Mouse (Mus musculus) cortical plate, adult 2 months (tissue): ENCODE data around the gene Sumo2. TPM values are rescaled to one million over a fixed set of nuclear protein-coding genes. Genes with fewer than 3 reads are reported as not detected.
"Not testable (repeated sequence)": the region's sequence is repeated elsewhere in the genome, so short reads cannot be mapped to it uniquely, and the experiment has no call there.

ENCODE experiments used
- H3K27ac ChIP-seq: fragments of 200-500 bp; 2 replicates; pipeline ENCODE4 v1.5.1; 2012; ENCODE audit warnings: low read length, control low read depth, inconsistent platforms; ENCODE audit not compliant: insufficient read depth
- H3K4me1 ChIP-seq: fragments of 200-500 bp; 2 replicates; pipeline ENCODE4 v1.6.1; 2011; ENCODE audit warnings: low read length; ENCODE audit not compliant: control insufficient read depth, insufficient read depth
- H3K4me3 ChIP-seq: fragments of 200-500 bp; 2 replicates; pipeline ENCODE4 v1.5.1; 2011; ENCODE audit warnings: mild to moderate bottlenecking, low read length, control low read depth; ENCODE audit not compliant: insufficient read depth
- CTCF ChIP-seq: fragments of 200-500 bp; IDR thresholded peaks from 2 replicates; pipeline ENCODE4 v1.5.1; 2011; ENCODE audit warnings: mild to moderate bottlenecking, control low read depth, low read length; ENCODE audit not compliant: insufficient read depth; ENCODE audit errors: extremely low read depth
- POLR2A ChIP-seq: fragments of 200-500 bp; IDR thresholded peaks from 2 replicates; pipeline ENCODE4 v1.6.1; 2011; ENCODE audit warnings: mild to moderate bottlenecking, low read length, control low read depth; ENCODE audit not compliant: insufficient read depth; ENCODE audit errors: extremely low read depth
- polyA plus RNA-seq: library from polyadenylated mRNA; depleted of rRNA; stranded (reverse); fragments of >200 nt; gene quantifications from 2 replicates; pipeline ENCODE4 v1.2.3, GENCODE M21; 2012

Sumo2 gene
- polyA plus RNA-seq, 1 experiment = 329 TPM

DNA sequence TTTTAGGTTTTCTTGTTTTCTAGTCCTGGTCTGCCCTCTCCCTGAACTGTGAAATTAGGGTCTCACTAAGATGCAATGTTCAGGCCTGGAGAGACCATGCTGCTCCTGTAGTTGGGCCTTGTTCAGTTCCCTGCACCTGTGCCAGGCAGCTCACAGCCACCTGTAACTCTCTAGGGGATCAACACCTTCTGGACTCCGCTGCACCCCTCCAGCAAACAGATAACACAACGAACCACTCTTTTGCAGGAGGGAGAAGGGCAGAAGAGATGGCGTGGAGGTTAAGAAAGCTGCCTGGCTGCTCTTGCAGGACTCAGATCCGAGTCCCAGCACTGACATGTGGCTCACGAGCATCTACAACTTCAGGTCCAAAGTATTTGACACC is 25.6 kb downstream of the Sumo2 start:
- H3K27ac ChIP-seq = no peak overlapping the region
- no peak overlapping the region for H3K4me3 ChIP-seq
- TF ChIP-seq POLR2A (no peak), CTCF (no peak)
- peaks cover 15% of the 10 kb centered on the region for H3K4me1 ChIP-seq

DNA sequence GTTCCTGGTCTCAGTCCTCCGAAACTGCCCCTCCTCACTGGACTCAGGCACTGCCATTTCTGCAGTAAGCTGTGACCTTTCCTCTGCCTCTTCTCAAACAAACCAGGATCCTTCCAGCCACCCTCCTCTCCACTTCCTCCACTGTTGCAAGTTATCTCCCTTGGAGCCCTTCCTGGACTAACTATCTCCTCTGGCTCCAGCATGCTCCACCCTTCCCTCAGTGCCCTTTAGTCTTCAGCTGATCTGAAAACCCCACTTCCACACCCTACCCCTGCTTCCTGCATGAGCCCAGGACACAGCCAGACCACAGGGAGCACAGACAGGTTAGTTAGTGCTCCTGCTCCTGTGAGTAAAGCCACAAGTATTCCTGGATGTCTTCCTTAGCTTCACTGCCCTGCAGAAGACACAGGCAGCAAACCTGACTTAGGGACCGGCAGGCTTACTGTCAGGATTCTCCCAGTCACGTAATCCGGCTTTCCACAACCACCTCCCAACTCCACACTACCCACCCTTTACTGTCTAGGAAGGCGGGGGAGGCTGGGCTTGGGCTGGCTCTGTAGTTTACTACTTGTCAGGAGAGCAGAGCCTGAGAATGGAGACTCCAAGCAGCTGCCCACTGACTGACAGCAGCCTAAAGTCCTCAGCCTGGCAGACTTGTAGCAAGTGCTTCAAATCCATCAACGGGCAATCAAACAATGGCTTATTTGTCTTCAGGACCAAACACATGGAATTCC is 26.1 kb downstream of the Sumo2 start:
- no peak overlapping the region for H3K27ac ChIP-seq
- peaks cover 15% of the 10 kb centered on the region for H3K4me1 ChIP-seq
- TF ChIP-seq POLR2A (no peak), CTCF (no peak)
- no peak overlapping the region for H3K4me3 ChIP-seq

DNA sequence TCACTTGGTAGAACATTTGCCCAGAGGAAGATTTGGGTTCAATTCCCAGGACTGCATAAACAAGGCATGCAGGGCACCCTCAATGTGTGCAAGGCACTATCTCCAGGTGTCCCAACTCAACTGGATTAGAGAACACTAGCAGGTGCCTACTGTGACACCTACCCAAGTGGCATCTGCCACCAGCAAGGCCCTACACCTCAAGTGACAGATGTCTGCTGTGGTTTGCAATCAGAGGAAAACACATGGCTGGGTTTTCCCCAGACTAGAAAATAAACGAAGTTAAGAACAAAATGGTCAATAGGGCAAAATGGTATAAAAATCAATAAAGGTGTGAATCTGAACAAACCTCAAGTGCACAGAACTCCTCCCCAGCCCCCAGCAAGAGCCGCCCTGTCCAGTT is 28.0 kb downstream of the Sumo2 start:
- Histone ChIP-seq H3K27ac (no peak overlapping the region), H3K4me1 (peaks cover 15% of the 10 kb centered on the region), H3K4me3 (no peak overlapping the region)
- TF ChIP-seq POLR2A (no peak), CTCF (no peak)

DNA sequence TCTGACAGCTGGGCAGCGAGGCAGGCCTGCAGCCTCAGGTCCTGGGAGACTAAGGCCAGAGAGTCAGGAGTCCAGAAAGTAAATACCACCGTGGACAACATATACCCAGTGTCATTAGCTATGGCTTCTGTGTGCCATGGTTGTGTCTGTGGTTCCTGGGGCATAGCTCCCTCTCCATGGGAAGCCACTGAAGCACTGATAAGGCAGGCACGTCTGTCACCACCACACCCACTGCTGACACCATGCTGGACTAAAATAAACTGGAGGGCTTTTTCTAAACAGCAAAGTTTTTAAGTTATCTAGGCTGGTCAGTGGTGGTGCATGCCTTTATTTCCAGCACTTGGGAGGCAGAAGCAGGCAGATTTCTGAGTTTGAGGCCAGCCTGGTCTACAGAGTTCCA is 29.5 kb downstream of the Sumo2 start:
- Histone ChIP-seq H3K4me3 (no peak overlapping the region), H3K4me1 (peaks cover 8% of the 10 kb centered on the region; the same call in 1 of the 2 replicates), H3K27ac (no peak overlapping the region)
- TF ChIP-seq CTCF (no peak), POLR2A (no peak)

DNA sequence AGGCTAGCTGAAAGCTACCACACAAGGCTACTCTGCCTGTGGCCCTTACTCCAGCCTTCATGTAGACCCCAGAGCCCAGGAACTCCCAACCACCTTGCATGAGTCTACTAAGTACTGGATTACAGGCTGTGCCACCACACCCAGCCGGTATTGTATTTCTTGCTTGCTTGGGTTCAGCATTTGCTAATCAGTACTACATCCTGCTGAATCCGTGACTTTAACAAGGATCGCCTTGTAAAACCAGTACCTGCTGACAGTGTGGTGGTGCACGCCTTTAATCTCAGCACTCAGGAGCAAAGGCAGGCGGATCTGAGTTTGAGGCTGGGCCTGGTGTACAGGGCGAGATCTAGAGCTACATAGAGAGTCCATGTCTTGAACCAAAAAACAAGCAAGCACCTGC is 33.4 kb downstream of the Sumo2 start:
- no peaks in the 10 kb centered on the region for H3K4me1 ChIP-seq
- TF ChIP-seq CTCF = no peak
- no peak overlapping the region for H3K4me3 ChIP-seq

DNA sequence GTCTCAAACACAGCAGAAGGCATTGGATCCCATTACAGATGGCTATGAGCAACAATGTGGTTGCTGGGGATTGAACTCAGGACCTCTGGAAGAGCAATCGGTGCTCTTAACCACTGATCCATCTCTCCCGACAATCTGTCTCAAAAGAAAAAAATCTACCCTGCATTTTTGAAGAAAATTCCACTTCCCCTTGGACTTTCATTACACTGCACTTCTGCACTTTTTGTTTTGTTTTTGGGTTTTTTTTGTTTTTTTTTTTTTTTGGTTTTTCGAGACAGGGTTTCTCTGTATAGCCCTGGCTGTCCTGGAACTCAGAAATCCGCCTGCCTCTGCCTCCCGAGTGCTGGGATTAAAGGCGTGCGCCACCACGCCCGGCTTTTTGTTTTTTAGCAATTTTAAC is 39.5 kb downstream of the Sumo2 start:
- not testable (repeated sequence) for H3K4me1 ChIP-seq, H3K4me3 ChIP-seq, H3K27ac ChIP-seq

More for the DNA sequence above, 33.4 kb downstream of the Sumo2 start:
- H3K27ac ChIP-seq = no peak overlapping the region

DNA sequence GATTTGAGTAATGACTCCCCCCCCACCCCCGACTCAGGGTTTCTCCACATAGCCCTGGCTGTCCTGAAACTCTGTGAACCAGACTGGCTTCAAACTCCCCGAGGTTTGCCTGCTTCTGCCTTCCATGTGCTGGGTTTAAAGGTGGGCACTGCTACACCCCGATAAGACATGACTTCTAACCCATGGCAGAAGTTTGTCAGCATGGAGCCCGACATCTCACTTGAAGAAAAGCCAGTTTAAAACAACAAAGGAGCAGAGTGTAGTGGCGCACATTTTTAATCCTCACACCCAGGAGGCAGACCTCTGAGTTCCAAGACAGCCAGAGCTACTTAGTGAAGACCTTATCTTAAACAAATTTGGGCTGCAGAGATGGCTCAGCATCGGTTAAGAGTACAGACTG is 43.7 kb downstream of the Sumo2 start:
- TF ChIP-seq POLR2A = no peak
- TF ChIP-seq CTCF = no peak
- Histone ChIP-seq H3K27ac (no peak overlapping the region), H3K4me3 (peak overlapping the region; percentile 76; the same call in 1 of the 2 replicates), H3K4me1 (no peaks in the 10 kb centered on the region)

DNA sequence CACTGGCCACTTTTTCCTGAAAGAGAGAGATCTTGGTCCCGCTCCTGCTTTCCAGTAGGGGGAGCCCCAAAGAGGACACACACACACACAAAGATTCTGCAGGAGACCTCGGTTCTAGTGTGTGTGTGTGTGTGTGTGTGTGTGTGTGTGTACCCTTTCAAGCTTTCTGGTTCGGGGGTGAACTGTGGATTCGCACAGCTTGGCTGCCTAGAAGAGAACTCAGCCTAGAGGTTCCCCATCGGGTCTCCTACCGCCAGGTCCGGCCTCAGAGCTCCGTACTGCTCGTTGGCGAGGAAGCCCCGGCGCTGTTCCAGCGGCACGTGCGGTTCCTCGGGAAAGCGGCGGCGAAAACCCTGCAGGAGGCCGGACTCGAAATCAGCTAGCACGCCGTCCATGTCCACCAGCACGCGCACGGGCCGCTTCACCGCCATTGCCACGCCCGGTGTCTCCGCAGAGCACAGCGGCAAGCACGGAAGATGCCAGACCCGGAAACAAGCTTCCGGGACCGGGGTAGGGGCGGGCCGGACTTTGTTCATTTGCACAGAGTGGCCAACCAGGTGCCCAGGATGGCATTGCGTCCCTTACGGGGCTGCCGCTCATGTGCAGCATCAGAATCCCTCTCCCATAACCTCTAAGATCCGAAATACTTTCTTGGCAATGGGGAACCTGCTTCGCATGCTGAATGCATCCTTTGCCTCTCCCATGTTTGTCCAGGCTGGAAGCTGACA is 44.6 kb downstream of the Sumo2 start, which contains the start of gene Nt5c:
Gene Nt5c (minus strand): TSS at position 507 of the 728 bp plus-strand sequence.
- H3K4me3 ChIP-seq = peak within 1 kb of the TSS; percentile 76
- H3K27ac ChIP-seq = peak within 1 kb of the TSS; percentile 42; the same call in 1 of the 2 replicates
- no peaks in the 10 kb centered on the region for H3K4me1 ChIP-seq
- TF ChIP-seq POLR2A = peak; percentile 57
- peak; percentile 64 for TF ChIP-seq CTCF

DNA sequence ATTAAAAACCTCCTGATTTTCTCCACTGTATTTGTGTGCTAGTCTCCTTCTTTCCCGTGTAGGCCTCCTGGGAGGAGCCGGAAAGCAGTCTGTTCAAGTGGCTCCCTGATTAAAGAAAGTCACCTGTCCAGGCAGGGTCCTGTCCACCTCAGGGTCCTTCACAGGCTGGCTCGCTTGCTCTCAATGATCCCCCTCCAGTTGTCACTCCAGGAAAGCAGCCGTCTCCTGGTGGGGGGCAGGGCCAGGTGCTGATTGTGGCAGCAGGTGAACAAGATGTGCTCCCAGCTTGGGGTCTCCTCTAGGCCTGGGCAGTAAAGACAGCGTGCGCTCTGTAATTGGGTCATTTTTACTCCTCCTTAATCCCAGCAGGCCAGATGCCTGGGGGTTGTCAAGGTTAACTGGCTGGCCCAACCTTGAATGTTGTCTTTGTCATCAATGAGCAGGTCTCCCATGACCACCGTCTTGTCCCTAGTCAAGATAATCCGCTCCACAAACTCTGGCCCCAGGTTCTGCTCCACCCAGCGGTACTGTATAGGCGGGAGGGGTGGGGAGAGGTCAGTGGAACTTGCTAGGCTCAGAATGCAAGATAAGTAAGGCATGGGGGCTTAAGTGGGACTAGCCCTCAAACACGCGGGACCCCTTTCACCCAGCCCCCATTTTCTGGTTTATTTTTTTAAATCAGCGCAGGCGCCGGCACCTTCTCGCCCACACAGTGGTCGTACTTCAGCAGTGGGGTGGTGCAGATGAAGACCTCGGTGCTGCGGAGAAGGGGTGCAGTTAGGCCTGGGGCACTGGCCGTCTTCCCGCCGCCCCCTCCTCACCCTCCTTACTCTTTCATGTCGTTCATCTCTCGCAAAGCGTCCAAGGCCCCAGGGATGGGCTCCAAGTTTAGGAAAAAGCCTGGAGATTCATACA is 45.4 kb downstream of the Sumo2 start:
- Histone ChIP-seq H3K27ac (no peak overlapping the region), H3K4me3 (peak overlapping the region; percentile 76), H3K4me1 (no peaks in the 10 kb centered on the region)
- TF ChIP-seq POLR2A (no peak), CTCF (no peak)
